Mouse (Mus musculus): ENCODE measurements at regions not wholly inside any gene's neighbourhood (a gene's known extent, or its start where the extent isn't known, plus 50 kb on each side); places are given as distances from the start of the nearest gene placed in this dataset.

- TF ChIP-seq CTCF (IDR thresholded peaks at IDR 0.05; ENCODE audit: insufficient read depth, low read depth, low read length) (no peak), POLR2A (IDR thresholded peaks at IDR 0.05; ENCODE audit: insufficient read depth, low read depth, low read length) (no peak)
- 83% methylated on average over 3 of the region's 3 CpGs for WGBS
- H3K4me1 ChIP-seq (ENCODE audit: control insufficient read depth, insufficient read depth, low read length): no peaks in the 10 kb centered on the region
- no peak overlapping the region for H3K4me3 ChIP-seq (ENCODE audit: insufficient read depth, low read depth, low read length)
- H3K27ac ChIP-seq (ENCODE audit: insufficient read depth, low read depth, low read length): no peak overlapping the region
Measured at GRCm38 (mm10) chr7:95880576-95881267, 290.3 kb upstream of the Tenm4 start.

GRCm38 (mm10) chr7:95901524-95901923 lies 269.5 kb upstream of the Tenm4 start:
- Histone ChIP-seq H3K4me3 (ENCODE audit: insufficient read depth, low read depth, low read length) (no peak overlapping the region), H3K27ac (ENCODE audit: insufficient read depth, low read depth, low read length) (no peak overlapping the region), H3K4me1 (ENCODE audit: control insufficient read depth, insufficient read depth, low read length) (no peaks in the 10 kb centered on the region)
- no peak for TF ChIP-seq POLR2A (IDR thresholded peaks at IDR 0.05; ENCODE audit: insufficient read depth, low read depth, low read length)
- no peak for TF ChIP-seq CTCF (IDR thresholded peaks at IDR 0.05; ENCODE audit: insufficient read depth, low read depth, low read length)
- 95% methylated on average over 3 of the region's 3 CpGs for WGBS

- 74% methylated on average over 4 of the region's 4 CpGs for WGBS
- TF ChIP-seq POLR2A (IDR thresholded peaks at IDR 0.05; ENCODE audit: insufficient read depth, low read depth, low read length) (no peak), CTCF (IDR thresholded peaks at IDR 0.05; ENCODE audit: insufficient read depth, low read depth, low read length) (no peak)
- Histone ChIP-seq H3K4me3 (ENCODE audit: insufficient read depth, low read depth, low read length) (no peak overlapping the region), H3K27ac (ENCODE audit: insufficient read depth, low read depth, low read length) (no peak overlapping the region), H3K4me1 (ENCODE audit: control insufficient read depth, insufficient read depth, low read length) (no peaks in the 10 kb centered on the region)
Measured at GRCm38 (mm10) chr7:95914406-95915080, 256.5 kb upstream of the Tenm4 start.

DNA sequence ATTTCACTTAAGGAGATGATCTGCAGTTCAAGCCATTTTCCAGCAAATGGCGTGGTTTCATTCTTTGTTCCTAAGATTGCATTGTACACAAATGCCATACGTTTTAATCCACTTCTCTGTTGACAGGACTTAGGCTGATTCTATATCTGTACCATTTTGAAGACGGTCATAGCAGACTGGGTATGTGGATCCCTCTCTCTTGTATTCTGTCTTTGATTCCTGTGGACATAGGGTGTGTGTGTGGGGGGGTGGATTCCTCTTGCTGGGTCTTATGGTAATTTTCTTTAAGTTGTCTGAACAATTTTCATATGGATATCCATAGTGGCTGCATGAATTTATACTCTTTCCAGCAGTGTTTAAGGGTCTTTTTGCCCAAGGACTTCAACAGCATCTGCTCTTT lies 251.1 kb upstream of the Tenm4 start:
- 80% methylated on average over 3 of the region's 3 CpGs for WGBS
- Histone ChIP-seq H3K4me3 (ENCODE audit: insufficient read depth, low read depth, low read length) (no peak overlapping the region), H3K4me1 (ENCODE audit: control insufficient read depth, insufficient read depth, low read length) (no peaks in the 10 kb centered on the region), H3K27ac (ENCODE audit: insufficient read depth, low read depth, low read length) (no peak overlapping the region)
- TF ChIP-seq POLR2A (IDR thresholded peaks at IDR 0.05; ENCODE audit: insufficient read depth, low read depth, low read length) (no peak), CTCF (IDR thresholded peaks at IDR 0.05; ENCODE audit: insufficient read depth, low read depth, low read length) (no peak)

DNA sequence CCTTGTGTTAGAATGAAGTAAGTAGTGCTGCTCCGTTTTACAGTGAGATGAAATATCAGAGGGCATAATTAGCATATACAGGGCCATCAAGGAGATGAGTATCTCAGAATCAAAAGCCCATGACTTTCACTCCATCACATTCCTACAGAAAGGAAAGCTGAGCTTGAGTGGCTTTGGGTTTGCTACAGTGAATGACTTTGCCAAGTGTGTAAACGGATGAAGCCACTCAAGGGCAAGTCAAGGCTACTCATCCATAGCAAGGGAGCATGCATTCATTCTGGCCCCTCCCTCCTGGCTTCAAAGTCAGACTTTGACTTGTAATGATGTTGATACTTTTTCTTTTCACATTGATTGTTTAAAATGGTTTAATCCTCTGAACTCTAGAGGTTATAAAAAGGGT lies 246.2 kb upstream of the Tenm4 start:
- TF ChIP-seq POLR2A (IDR thresholded peaks at IDR 0.05; ENCODE audit: insufficient read depth, low read depth, low read length) (no peak), CTCF (IDR thresholded peaks at IDR 0.05; ENCODE audit: insufficient read depth, low read depth, low read length) (no peak)
- H3K4me3 ChIP-seq (ENCODE audit: insufficient read depth, low read depth, low read length): no peak overlapping the region
- no peak overlapping the region for H3K27ac ChIP-seq (ENCODE audit: insufficient read depth, low read depth, low read length)
- WGBS: 89% methylated on average over 2 of the region's 2 CpGs
- H3K4me1 ChIP-seq (ENCODE audit: control insufficient read depth, insufficient read depth, low read length): no peaks in the 10 kb centered on the region

DNA sequence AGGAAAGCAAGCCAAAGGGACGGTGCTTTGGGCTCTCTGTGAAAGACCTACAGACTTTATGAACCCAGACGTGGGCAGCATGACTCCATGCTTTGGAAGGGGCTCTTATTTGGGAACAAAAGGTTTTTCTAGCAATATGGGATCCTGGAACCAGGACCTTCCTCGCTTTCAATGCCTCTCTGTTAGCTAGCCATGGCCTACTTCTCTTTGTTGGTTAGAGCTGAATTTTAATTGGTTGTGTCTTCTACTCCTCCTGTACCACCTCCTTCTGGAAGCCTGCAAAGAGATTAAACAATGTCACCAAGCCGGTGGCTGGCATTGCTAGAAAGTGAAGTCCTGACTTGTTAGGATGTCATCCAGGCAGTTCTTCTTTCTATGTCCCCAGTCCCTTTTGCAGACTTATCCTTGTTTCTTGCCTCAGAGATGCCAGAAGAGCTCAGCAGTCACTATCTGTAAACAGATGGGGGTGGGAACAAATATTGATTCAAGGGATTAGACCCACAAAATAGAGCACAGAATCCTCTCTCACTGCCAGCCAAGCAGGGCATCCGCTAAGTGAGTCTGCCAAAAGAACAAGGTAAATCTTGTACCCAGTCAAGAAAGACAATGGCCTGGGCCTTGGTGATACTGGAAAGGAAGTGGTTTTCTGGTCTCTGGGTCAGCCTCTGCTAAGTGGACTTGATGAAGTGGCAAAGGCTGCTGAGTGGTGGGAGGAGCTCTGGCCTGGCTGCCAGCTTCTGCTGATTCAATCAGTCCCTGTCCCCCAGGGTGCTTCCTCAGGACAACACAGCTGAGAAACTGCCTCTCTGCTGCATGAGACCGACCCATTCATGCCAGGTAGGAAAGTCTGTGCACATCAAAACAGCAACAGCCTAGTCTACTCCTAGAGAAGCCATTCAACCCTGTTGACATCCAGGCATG lies 244.7 kb upstream of the Tenm4 start:
- H3K4me3 ChIP-seq (ENCODE audit: insufficient read depth, low read depth, low read length): no peak overlapping the region
- TF ChIP-seq CTCF (IDR thresholded peaks at IDR 0.05; ENCODE audit: insufficient read depth, low read depth, low read length): no peak
- TF ChIP-seq POLR2A (IDR thresholded peaks at IDR 0.05; ENCODE audit: insufficient read depth, low read depth, low read length): no peak
- H3K27ac ChIP-seq (ENCODE audit: insufficient read depth, low read depth, low read length): no peak overlapping the region
- H3K4me1 ChIP-seq (ENCODE audit: control insufficient read depth, insufficient read depth, low read length): no peaks in the 10 kb centered on the region
- WGBS: 68% methylated on average over 6 of the region's 6 CpGs

DNA sequence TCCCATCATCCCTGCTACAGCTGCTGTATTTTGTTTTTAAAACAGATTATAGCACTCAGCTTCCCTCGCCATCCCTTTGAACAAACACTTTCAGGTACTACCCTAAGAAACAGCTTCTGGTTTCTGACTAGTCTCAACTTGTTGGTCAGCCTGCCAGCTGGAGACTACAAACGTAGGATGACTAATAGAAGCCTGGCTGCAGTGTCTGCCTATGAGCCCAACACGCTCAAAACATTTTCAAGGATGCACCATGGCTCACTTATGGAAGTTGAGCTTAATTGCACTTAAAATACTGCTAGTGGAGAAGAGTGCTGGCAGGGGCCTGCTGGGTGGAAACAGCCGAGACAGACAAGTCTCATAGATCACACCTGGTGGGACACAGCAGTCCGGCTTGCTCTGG lies 234.4 kb upstream of the Tenm4 start:
- no peaks in the 10 kb centered on the region for H3K4me1 ChIP-seq (ENCODE audit: control insufficient read depth, insufficient read depth, low read length)
- H3K27ac ChIP-seq (ENCODE audit: insufficient read depth, low read depth, low read length): no peak overlapping the region
- WGBS: 83% methylated on average over 5 of the region's 5 CpGs
- no peak overlapping the region for H3K4me3 ChIP-seq (ENCODE audit: insufficient read depth, low read depth, low read length)
- no peak for TF ChIP-seq CTCF (IDR thresholded peaks at IDR 0.05; ENCODE audit: insufficient read depth, low read depth, low read length)
- TF ChIP-seq POLR2A (IDR thresholded peaks at IDR 0.05; ENCODE audit: insufficient read depth, low read depth, low read length): no peak

GRCm38 (mm10) chr7:95943420-95943819 lies 227.6 kb upstream of the Tenm4 start:
- Histone ChIP-seq H3K27ac (ENCODE audit: insufficient read depth, low read depth, low read length) (no peak overlapping the region), H3K4me1 (ENCODE audit: control insufficient read depth, insufficient read depth, low read length) (no peaks in the 10 kb centered on the region), H3K4me3 (ENCODE audit: insufficient read depth, low read depth, low read length) (no peak overlapping the region)
- TF ChIP-seq CTCF (IDR thresholded peaks at IDR 0.05; ENCODE audit: insufficient read depth, low read depth, low read length) (no peak), POLR2A (IDR thresholded peaks at IDR 0.05; ENCODE audit: insufficient read depth, low read depth, low read length) (no peak)
- WGBS: 93% methylated on average over 6 of the region's 6 CpGs

GRCm38 (mm10) chr7:95952395-95952794 lies 218.7 kb upstream of the Tenm4 start:
- Histone ChIP-seq H3K4me1 (ENCODE audit: control insufficient read depth, insufficient read depth, low read length) (no peaks in the 10 kb centered on the region), H3K4me3 (ENCODE audit: insufficient read depth, low read depth, low read length) (no peak overlapping the region), H3K27ac (ENCODE audit: insufficient read depth, low read depth, low read length) (no peak overlapping the region)
- WGBS: 83% methylated on average over 2 of the region's 2 CpGs
- TF ChIP-seq POLR2A (IDR thresholded peaks at IDR 0.05; ENCODE audit: insufficient read depth, low read depth, low read length) (no peak), CTCF (IDR thresholded peaks at IDR 0.05; ENCODE audit: insufficient read depth, low read depth, low read length) (no peak)

Measured in olfactory bulb, adult 2 months (tissue).